Mouse (Mus musculus): ENCODE results near the gene Gm2310. TPM values are rescaled to one million over a fixed set of nuclear protein-coding genes. Genes with fewer than 3 reads are reported as not detected.
"Not testable (repeated sequence)": the region's sequence is repeated elsewhere in the genome, so short reads cannot be mapped to it uniquely, and the experiment has no call there.

Gm2310 gene
- total RNA-seq (2014; fragmentation: Nextera tagmentation) (not detected in 2 replicates), total RNA-seq (2017) (not detected in 2 replicates)

- ATAC-seq (replicated peaks; ENCODE audit: low FRiP score, low TSS enrichment, poor library complexity, severe bottlenecking), result not testable (repeated sequence)
Measured at GRCm38 (mm10) chr15:8519853-8520252, at the start of gene Gm2310. Gm2310 (minus strand) TSS chr15:8519953.

- peak; percentile 76 for ATAC-seq (replicated peaks; ENCODE audit: low FRiP score, low TSS enrichment, poor library complexity, severe bottlenecking)
Measured at GRCm38 (mm10) chr15:8568645-8569528, 49.1 kb upstream of the Gm2310 start.

GRCm38 (mm10) chr15:8568286-8568644, 48.5 kb upstream of the Gm2310 start:
- ATAC-seq (replicated peaks; ENCODE audit: low FRiP score, low TSS enrichment, poor library complexity, severe bottlenecking), result no peak

GRCm38 (mm10) chr15:8565416-8565815, 45.7 kb upstream of the Gm2310 start:
- no peak for ATAC-seq (replicated peaks; ENCODE audit: low FRiP score, low TSS enrichment, poor library complexity, severe bottlenecking)

- ATAC-seq (replicated peaks; ENCODE audit: low FRiP score, low TSS enrichment, poor library complexity, severe bottlenecking), result no peak
Measured at GRCm38 (mm10) chr15:8564331-8564730, 44.6 kb upstream of the Gm2310 start.

- no peak for ATAC-seq (replicated peaks; ENCODE audit: low FRiP score, low TSS enrichment, poor library complexity, severe bottlenecking)
Measured at GRCm38 (mm10) chr15:8563423-8564194, 43.9 kb upstream of the Gm2310 start.

GRCm38 (mm10) chr15:8562776-8563175, 43.0 kb upstream of the Gm2310 start:
- 0 out of 2 replicates have a peak, but pooled peaks have one; percentile 44 for ATAC-seq (replicated peaks; ENCODE audit: low FRiP score, low TSS enrichment, poor library complexity, severe bottlenecking)

GRCm38 (mm10) chr15:8531201-8531600, 11.4 kb upstream of the Gm2310 start:
- no peak for ATAC-seq (replicated peaks; ENCODE audit: low FRiP score, low TSS enrichment, poor library complexity, severe bottlenecking)

GRCm38 (mm10) chr15:8512957-8513356, 6.8 kb downstream of the Gm2310 start:
- no peak for ATAC-seq (replicated peaks; ENCODE audit: low FRiP score, low TSS enrichment, poor library complexity, severe bottlenecking)

GRCm38 (mm10) chr15:8511861-8512260, 7.9 kb downstream of the Gm2310 start:
- no peak for ATAC-seq (replicated peaks; ENCODE audit: low FRiP score, low TSS enrichment, poor library complexity, severe bottlenecking)

GRCm38 (mm10) chr15:8502431-8502830, 17.3 kb downstream of the Gm2310 start:
- ATAC-seq (replicated peaks; ENCODE audit: low FRiP score, low TSS enrichment, poor library complexity, severe bottlenecking), result no peak

- ATAC-seq (replicated peaks; ENCODE audit: low FRiP score, low TSS enrichment, poor library complexity, severe bottlenecking), result no peak
Measured at GRCm38 (mm10) chr15:8485261-8485660, 34.5 kb downstream of the Gm2310 start.

GRCm38 (mm10) chr15:8469006-8469575, 50.7 kb downstream of the Gm2310 start:
- ATAC-seq (replicated peaks; ENCODE audit: low FRiP score, low TSS enrichment, poor library complexity, severe bottlenecking), result no peak

Other genes with a start within 250 kb of the Gm2310 start
- gene Nipbl, start 75.5 kb downstream of the Gm2310 start, total RNA-seq (2014; fragmentation: Nextera tagmentation), result 52.5 and 57.2 TPM in 2 replicates
- gene Nipbl, start 75.5 kb downstream of the Gm2310 start, total RNA-seq (2017), result 48.6 and 61.0 TPM in 2 replicates
- gene Slc1a3, start 190.8 kb upstream of the Gm2310 start, total RNA-seq (2014; fragmentation: Nextera tagmentation), result 0.22 TPM in 1 of 2 replicates, not detected in the other
- gene Slc1a3, start 190.8 kb upstream of the Gm2310 start, total RNA-seq (2017), result 3.1 TPM in 1 of 2 replicates, not detected in the other